Mouse (Mus musculus) liver, embryonic 14.5 days (tissue): Measurements from ENCODE around the gene Nepro.

Experiments used
- CTCF ChIP-seq: IDR thresholded peaks from 2 replicates; pipeline ENCODE4 v1.5.1; 2016; ENCODE audit warnings: antibody characterized with exemption, low read depth, control low read depth
- EP300 ChIP-seq: IDR thresholded peaks from 2 replicates; pipeline ENCODE4 v1.6.1; 2016; ENCODE audit warnings: antibody characterized with exemption, low read depth

DNA sequence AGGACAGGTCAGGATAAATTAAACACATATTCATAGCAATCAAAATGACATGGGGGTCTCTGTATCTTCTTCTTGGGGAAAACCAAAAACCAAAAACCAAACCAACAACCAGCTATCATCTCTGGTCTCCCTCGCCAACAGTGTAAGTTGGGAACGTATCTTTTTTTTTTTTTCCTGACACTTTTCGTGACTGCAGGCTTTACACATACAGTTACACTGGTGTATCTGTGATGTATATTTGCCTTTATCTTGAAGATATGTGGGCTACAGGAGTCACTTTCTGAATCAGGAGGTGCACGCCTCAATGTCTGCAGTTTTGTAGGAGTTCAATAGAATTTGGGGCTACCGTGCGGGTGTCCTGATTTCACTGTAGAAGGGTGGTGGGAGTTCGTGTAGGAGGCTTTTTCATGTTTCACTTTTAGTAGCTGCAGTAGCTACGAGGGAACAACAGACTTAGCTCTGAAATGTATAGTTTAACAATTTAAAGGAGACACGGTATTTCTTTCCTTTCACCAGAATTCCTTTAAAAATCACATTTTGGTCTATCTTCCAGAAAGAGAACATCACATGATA is 42.3 kb downstream of the Nepro start:
- TF ChIP-seq EP300 (no peak), CTCF (no peak)
